Mouse (Mus musculus) CH12.LX (cell line): ENCODE results near the gene Lamb2. TPM values are rescaled to one million over a fixed set of nuclear protein-coding genes. Genes with fewer than 3 reads are reported as not detected.

Experiments used
- DNase-seq: peaks from one replicate; pipeline ENCODE4 v3.0.0-alpha.2; 2013; ENCODE audit errors: extremely low read depth
- H3K27ac ChIP-seq: 2 replicates; pipeline ENCODE4 v1.5.1; 2012; ENCODE audit warnings: low read depth, mild to moderate bottlenecking, control low read depth, moderate library complexity; ENCODE audit not compliant: insufficient read depth
- H3K27me3 ChIP-seq: replicated peaks from 2 replicates; pipeline ENCODE3; 2012; ENCODE audit warnings: inconsistent platforms
- H3K36me3 ChIP-seq, 2 experiments: replicated peaks in 1 of 2; 2 replicates each; pipeline versions ENCODE3 to v1.6.1; 2012; ENCODE audit warnings: inconsistent platforms in 1 of 2, low read length in 1 of 2, mild to moderate bottlenecking in 1 of 2, mixed read lengths in 1 of 2, moderate library complexity in 1 of 2; ENCODE audit not compliant: control insufficient read depth in 1 of 2, insufficient read depth in 1 of 2
- H3K4me1 ChIP-seq, 2 experiments: 2 replicates each; pipeline ENCODE4 v1.6.1; 2012; ENCODE audit warnings: inconsistent platforms in 1 of 2, moderate library complexity in 1 of 2; ENCODE audit not compliant: insufficient read depth in 2 of 2, control insufficient read depth in 1 of 2
- H3K4me2 ChIP-seq: 2 replicates; pipeline ENCODE4 v1.6.1; 2012; ENCODE audit warnings: low read depth, mild to moderate bottlenecking, control low read depth; ENCODE audit not compliant: poor library complexity, insufficient read depth, severe bottlenecking
- H3K4me3 ChIP-seq, 3 experiments: fragments of 150-350 bp in 1 of 3; sonication (generic) in 1 of 3; replicated peaks in 1 of 3; 2 replicates each; pipeline versions ENCODE3 to v1.5.1; 2011 to 2012; ENCODE audit warnings: low read depth in 2 of 3, low read length in 2 of 3, mild to moderate bottlenecking in 2 of 3, moderate library complexity in 2 of 3, control low read depth in 1 of 3, improper control_type of control experiment in 1 of 3, inconsistent platforms in 1 of 3, mixed read lengths in 1 of 3; ENCODE audit not compliant: poor library complexity in 1 of 3
- H3K79me2 ChIP-seq: replicated peaks from 2 replicates; pipeline ENCODE4 v1.6.1; 2012; ENCODE audit warnings: mild to moderate bottlenecking, moderate library complexity; ENCODE audit not compliant: control insufficient read depth, poor library complexity, insufficient read depth, severe bottlenecking; ENCODE audit errors: extremely low read depth
- H3K9ac ChIP-seq: 2 replicates; pipeline ENCODE4 v1.6.1; 2012; ENCODE audit warnings: low read depth, mild to moderate bottlenecking, control low read depth, moderate library complexity; ENCODE audit not compliant: insufficient read depth
- H3K9me3 ChIP-seq: replicated peaks from 2 replicates; pipeline ENCODE3; 2012; ENCODE audit warnings: low read length, inconsistent platforms, mixed read lengths
- BHLHE40 ChIP-seq: IDR thresholded peaks from 2 replicates; pipeline ENCODE4 v1.6.1; 2011; ENCODE audit warnings: mild to moderate bottlenecking, low read depth, low read length, improper control_type of control experiment
- CHD1 ChIP-seq: IDR thresholded peaks from 2 replicates; pipeline ENCODE4 v1.6.1; 2012; ENCODE audit warnings: low read depth, low read length, improper control_type of control experiment, inconsistent platforms
- CHD2 ChIP-seq: IDR thresholded peaks from 2 replicates; pipeline ENCODE4 v1.6.1; 2011; ENCODE audit warnings: low read length, improper control_type of control experiment
- CTCF ChIP-seq, 2 experiments: IDR thresholded peaks in 1 of 2; conservative IDR thresholded peaks in 1 of 2; 2 replicates each; pipeline ENCODE4 v1.5.1; 2011 to 2012; ENCODE audit warnings: low read depth in 2 of 2, low read length in 2 of 2, improper control_type of control experiment in 1 of 2, inconsistent platforms in 1 of 2, mild to moderate bottlenecking in 1 of 2, moderate library complexity in 1 of 2
- E2F4 ChIP-seq: IDR thresholded peaks from 2 replicates; pipeline ENCODE4 v1.6.1; 2011; ENCODE audit warnings: low read depth, low read length, improper control_type of control experiment; ENCODE audit not compliant: insufficient replicate concordance
- ELF1 ChIP-seq: IDR thresholded peaks from 2 replicates; pipeline ENCODE4 v1.6.1; 2014; ENCODE audit warnings: low read depth, mild to moderate bottlenecking, inconsistent platforms, low read length, improper control_type of control experiment
- EP300 ChIP-seq: IDR thresholded peaks from 2 replicates; pipeline ENCODE4 v1.6.1; 2011; ENCODE audit warnings: low read length, improper control_type of control experiment
- ETS1 ChIP-seq: conservative IDR thresholded peaks from 2 replicates; pipeline ENCODE4 v1.6.1; 2012; ENCODE audit warnings: low read depth, mild to moderate bottlenecking, inconsistent platforms, low read length, improper control_type of control experiment, moderate library complexity
- IRF4 ChIP-seq: IDR thresholded peaks from 2 replicates; pipeline ENCODE4 v1.6.1; 2014; ENCODE audit warnings: low read depth, mild to moderate bottlenecking, inconsistent platforms, low read length, improper control_type of control experiment
- JUN ChIP-seq: IDR thresholded peaks from 2 replicates; pipeline ENCODE4 v1.6.1; 2011; ENCODE audit warnings: low read depth, mild to moderate bottlenecking, low read length, improper control_type of control experiment, moderate library complexity; ENCODE audit not compliant: insufficient read depth
- KAT2A ChIP-seq: IDR thresholded peaks from 2 replicates; pipeline ENCODE4 v1.6.1; 2012; ENCODE audit warnings: low read length, improper control_type of control experiment, inconsistent platforms; ENCODE audit not compliant: insufficient replicate concordance
- MAFK ChIP-seq: IDR thresholded peaks from 2 replicates; pipeline ENCODE4 v1.6.1; 2011; ENCODE audit warnings: low read length, improper control_type of control experiment; ENCODE audit not compliant: insufficient replicate concordance
- MAX ChIP-seq: IDR thresholded peaks from 2 replicates; pipeline ENCODE4 v1.6.1; 2011; ENCODE audit warnings: low read length, improper control_type of control experiment
- MAZ ChIP-seq: IDR thresholded peaks from 2 replicates; pipeline ENCODE4 v1.6.1; 2012; ENCODE audit warnings: low read depth, mild to moderate bottlenecking, inconsistent platforms, low read length, improper control_type of control experiment, moderate library complexity
- MEF2A ChIP-seq: IDR thresholded peaks from 2 replicates; pipeline ENCODE4 v1.6.1; 2014; ENCODE audit warnings: low read depth, mild to moderate bottlenecking, inconsistent platforms, low read length, improper control_type of control experiment, borderline replicate concordance
- MXI1 ChIP-seq: IDR thresholded peaks from 2 replicates; pipeline ENCODE4 v1.6.1; 2011; ENCODE audit warnings: mild to moderate bottlenecking, low read depth, low read length, improper control_type of control experiment
- MYC ChIP-seq: IDR thresholded peaks from 2 replicates; pipeline ENCODE4 v1.6.1; 2011; ENCODE audit warnings: low read depth, mild to moderate bottlenecking, improper control_type of control experiment, low read length
- NELFE ChIP-seq: IDR thresholded peaks from 2 replicates; pipeline ENCODE4 v1.6.1; 2011; ENCODE audit warnings: low read depth, low read length, improper control_type of control experiment
- NRF1 ChIP-seq: IDR thresholded peaks from 2 replicates; pipeline ENCODE4 v1.6.1; 2014; ENCODE audit warnings: low read depth, mild to moderate bottlenecking, inconsistent platforms, low read length, improper control_type of control experiment, moderate library complexity
- PAX5 ChIP-seq: IDR thresholded peaks from 2 replicates; pipeline ENCODE4 v1.6.1; 2012; ENCODE audit warnings: low read length, inconsistent platforms, mixed read lengths
- POLR2A ChIP-seq: IDR thresholded peaks from 2 replicates; pipeline ENCODE4 v1.6.1; 2011; ENCODE audit warnings: low read depth, mild to moderate bottlenecking, improper control_type of control experiment, low read length
- POLR2AphosphoS2 ChIP-seq: IDR thresholded peaks from 2 replicates; pipeline ENCODE4 v1.6.1; 2011; ENCODE audit warnings: low read depth, low read length, improper control_type of control experiment
- RAD21 ChIP-seq: IDR thresholded peaks from 2 replicates; pipeline ENCODE4 v1.6.1; 2011; ENCODE audit warnings: low read depth, mild to moderate bottlenecking, low read length, improper control_type of control experiment, moderate library complexity
- RCOR1 ChIP-seq: conservative IDR thresholded peaks from 2 replicates; pipeline ENCODE4 v1.6.1; 2012; ENCODE audit warnings: low read depth, mild to moderate bottlenecking, inconsistent platforms, low read length, improper control_type of control experiment
- SIN3A ChIP-seq: IDR thresholded peaks from 2 replicates; pipeline ENCODE4 v1.6.1; 2012; ENCODE audit warnings: low read length, improper control_type of control experiment, inconsistent platforms
- SMC3 ChIP-seq: IDR thresholded peaks from 2 replicates; pipeline ENCODE4 v1.6.1; 2011; ENCODE audit warnings: low read depth, low read length, improper control_type of control experiment
- TBP ChIP-seq: conservative IDR thresholded peaks from 2 replicates; pipeline ENCODE4 v1.6.1; 2011; ENCODE audit warnings: low read depth, low read length, improper control_type of control experiment
- TCF12 ChIP-seq: IDR thresholded peaks from 2 replicates; pipeline ENCODE4 v1.6.1; 2014; ENCODE audit warnings: low read depth, mild to moderate bottlenecking, inconsistent platforms, low read length, improper control_type of control experiment
- USF1 ChIP-seq: IDR thresholded peaks from 2 replicates; pipeline ENCODE4 v1.6.1; 2014; ENCODE audit warnings: low read depth, mild to moderate bottlenecking, inconsistent platforms, low read length, improper control_type of control experiment
- ZC3H11A ChIP-seq: IDR thresholded peaks from 2 replicates; pipeline ENCODE4 v1.6.1; 2012; ENCODE audit warnings: low read depth, mild to moderate bottlenecking, inconsistent platforms, low read length, improper control_type of control experiment
- ZKSCAN1 ChIP-seq: IDR thresholded peaks from 2 replicates; pipeline ENCODE4 v1.6.1; 2012; ENCODE audit warnings: low read depth, inconsistent platforms, low read length, improper control_type of control experiment, borderline replicate concordance
- ZMIZ1 ChIP-seq: IDR thresholded peaks from 2 replicates; pipeline ENCODE4 v1.6.1; 2012; ENCODE audit warnings: low read depth, mild to moderate bottlenecking, inconsistent platforms, low read length, improper control_type of control experiment
- dilution Hi-C: fragments of 300-500 bp; cut with MboI; formaldehyde crosslinking; loops from 2 replicates; pipeline ENCODE4 v1.14.3; 2020; ENCODE audit warnings: low sequenced_read_pairs; ENCODE audit not compliant: extremely low pct_unique_long_range_greater_than_20kb, extremely low pct_ligation_motif_present
- in situ Hi-C: fragments of 300-500 bp; cut with MboI; formaldehyde crosslinking; loops from 3 replicates; pipeline ENCODE4 v1.14.3; 2019; ENCODE audit warnings: low sequenced_read_pairs, low pct_ligation_motif_present, low pct_unique_long_range_greater_than_20kb, mixed read lengths
- polyA plus RNA-seq: library from polyadenylated mRNA; unstranded; fragments of >175 nt; gene quantifications from 2 replicates; pipeline ENCODE4 v1.2.1, GENCODE M21; 2012; ENCODE audit warnings: low read depth; ENCODE audit not compliant: insufficient read length
- total RNA-seq, 2 experiments: library from RNA; depleted of rRNA; stranded (reverse); fragments of 300-350 nt in 1 of 2; fragments of >200 nt in 1 of 2; gene quantifications; 2 replicates each; pipeline ENCODE4 v1.2.3; 2012 to 2014

The Lamb2 gene
- total and polyA plus RNA-seq, 3 experiments = 0.17 to 0.89 TPM; not detected in 1

DNA sequence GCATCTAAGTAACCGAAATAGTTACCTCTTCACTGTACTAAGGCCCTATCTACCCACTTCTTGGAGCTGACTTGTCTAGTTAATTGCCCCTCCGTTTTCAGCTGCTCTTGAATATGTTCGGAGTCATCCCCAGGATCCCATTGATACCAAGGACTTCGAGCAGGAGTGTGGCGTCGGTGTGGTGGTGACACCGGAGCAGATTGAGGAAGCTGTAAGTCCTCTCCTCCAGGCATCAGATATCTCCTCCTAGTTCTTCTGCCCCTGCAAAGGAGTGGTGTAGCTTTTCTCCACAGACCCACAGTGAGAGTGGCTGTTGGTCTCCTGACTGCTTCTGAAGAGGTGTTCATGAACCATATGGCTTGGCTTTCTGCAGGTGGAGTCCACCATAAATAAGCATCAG lies 29.2 kb downstream of the Lamb2 start:
- Histone ChIP-seq H3K27ac (no peak overlapping the region), H3K79me2 (peaks cover 15% of the 10 kb centered on the region)

DNA sequence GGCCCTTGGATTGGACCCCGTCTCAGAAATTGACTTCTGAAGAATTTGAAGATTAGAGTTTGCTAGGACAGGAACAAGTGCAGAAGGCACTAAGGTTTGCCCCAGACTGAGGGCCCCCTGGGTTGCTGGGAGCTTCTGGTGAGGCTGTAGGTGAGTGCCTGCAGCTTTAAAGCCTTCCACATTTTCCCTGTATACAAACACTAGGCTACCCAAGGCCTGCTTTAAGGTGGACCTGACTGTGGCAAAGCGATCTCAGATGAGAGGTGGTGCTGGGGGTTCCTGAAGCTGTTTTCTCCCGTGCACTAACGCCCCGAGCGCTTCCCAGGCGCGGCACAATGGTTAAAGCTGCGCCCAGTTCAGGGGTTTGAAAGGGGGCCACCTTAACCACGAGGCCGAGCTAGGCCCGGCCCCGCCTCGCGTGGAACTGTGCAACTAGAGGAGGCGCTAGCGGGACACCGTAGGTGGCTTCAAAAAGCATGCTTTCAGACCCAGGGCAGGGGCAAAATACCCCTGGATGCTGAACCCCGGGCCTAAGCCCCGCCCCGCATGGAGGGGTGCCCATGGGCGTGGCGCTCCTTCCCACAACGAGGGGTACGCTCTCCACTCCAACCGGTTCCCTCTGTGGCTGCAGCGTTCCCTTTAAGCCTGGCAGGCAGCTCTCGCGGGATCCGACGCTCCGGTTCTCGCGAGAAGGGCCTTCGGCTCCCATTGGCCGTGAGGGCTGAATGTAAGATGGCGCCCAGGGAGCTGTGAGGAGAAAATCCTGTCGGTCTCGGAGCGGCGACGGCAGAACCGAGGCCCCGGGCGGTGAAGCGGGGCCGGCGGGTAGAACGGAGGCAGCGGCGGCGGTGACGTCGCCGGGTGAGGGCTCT lies 37.1 kb downstream of the Lamb2 start, which contains the start of gene Qrich1:
Gene Qrich1 (plus strand): TSS at position 427 of the 872 bp plus-strand sequence.
- Histone ChIP-seq H3K9me3 (no peaks in the 10 kb centered on the region), H3K36me3 (peaks cover 39 to 65% of the 10 kb centered on the region in 2 experiments), H3K9ac (peak within 1 kb of the TSS; percentile 100), H3K4me2 (peak within 1 kb of the TSS; percentile 39), H3K4me1 (peaks cover 4 to 34% of the 10 kb centered on the region in 2 experiments; a peak in 3 of 4 replicates), H3K4me3 (peak within 1 kb of the TSS; percentile 85 to 95 (median 91)), H3K79me2 (peaks cover 36% of the 10 kb centered on the region), H3K27me3 (no peaks in the 10 kb centered on the region), H3K27ac (peak within 1 kb of the TSS; percentile 92)
- peak; percentile 97 for DNase-seq
- dilution Hi-C loops = no loop called here
- in situ Hi-C loops = no loop called here
- TF ChIP-seq CHD2 = peak; percentile 100
- TF ChIP-seq MAZ = no peak
- TF ChIP-seq ZMIZ1 = peak; percentile 79; the same call in 1 of the 2 replicates
- TF ChIP-seq EP300 = no peak
- TF ChIP-seq ZC3H11A = no peak
- TF ChIP-seq ETS1 = no peak
- TF ChIP-seq USF1 = no peak
- no peak for TF ChIP-seq ZKSCAN1
- TF ChIP-seq CTCF (conservative IDR thresholded peaks at IDR 0.05 in 1 of 2, IDR thresholded peaks at IDR 0.05 in 1 of 2; ENCODE audit: low read depth in 2 of 2, low read length in 2 of 2) = peak in 1 of 2 experiments; percentile 25; a peak in 2 of 4 replicates
- TF ChIP-seq TCF12 = peak; percentile 93
- TF ChIP-seq MEF2A = no peak
- peak; percentile 69; the same call in 1 of the 2 replicates for TF ChIP-seq SIN3A
- TF ChIP-seq MAX = peak; percentile 78
- TF ChIP-seq MYC = peak; percentile 85; the same call in 1 of the 2 replicates
- no peak for TF ChIP-seq MAFK
- TF ChIP-seq ELF1 = no peak
- TF ChIP-seq JUN = no peak
- peak; percentile 87 for TF ChIP-seq POLR2AphosphoS2
- TF ChIP-seq BHLHE40 = no peak
- peak; percentile 86 for TF ChIP-seq NELFE
- TF ChIP-seq MXI1 = peak; percentile 82; the same call in 1 of the 2 replicates
- peak; percentile 28; the same call in 1 of the 2 replicates for TF ChIP-seq KAT2A
- TF ChIP-seq SMC3 = no peak
- no peak for TF ChIP-seq PAX5
- TF ChIP-seq POLR2A = peak; percentile 92
- no peak for TF ChIP-seq IRF4
- TF ChIP-seq NRF1 = peak; percentile 19; the same call in 1 of the 2 replicates
- peak; percentile 90 for TF ChIP-seq TBP
- TF ChIP-seq RAD21 = no peak
- TF ChIP-seq CHD1 = no peak
- no peak for TF ChIP-seq RCOR1

More for the DNA sequence above, 29.2 kb downstream of the Lamb2 start:
- peaks cover 6 to 19% of the 10 kb centered on the region in 2 experiments for H3K4me1 ChIP-seq
- in situ Hi-C loops = no loop called here
- DNase-seq = no peak
- peak overlapping the region; percentile 72 to 96 (median 86) for H3K4me3 ChIP-seq
- H3K36me3 ChIP-seq = peaks cover 38 to 57% of the 10 kb centered on the region in 2 experiments
- dilution Hi-C loops = no loop called here
- TF ChIP-seq E2F4 = no peak
- H3K4me2 ChIP-seq = peak overlapping the region; percentile 75
- H3K9ac ChIP-seq = peak overlapping the region; percentile 73
- H3K27me3 ChIP-seq = no peaks in the 10 kb centered on the region
- no peaks in the 10 kb centered on the region for H3K9me3 ChIP-seq
